Mouse (Mus musculus): ENCODE results near the gene Vcp. TPM values are rescaled to one million over a fixed set of nuclear protein-coding genes. Genes with fewer than 3 reads are reported as not detected.
"Not testable (repeated sequence)": the region's sequence is repeated elsewhere in the genome, so short reads cannot be mapped to it uniquely, and the experiment has no call there.

The Vcp gene
- 526 and 554 TPM in 2 replicates for polyA plus RNA-seq (2015; fragmentation: Nextera tagmentation; extraction: Ambion mirVana)

GRCm38 (mm10) chr4:43000141-43000986 lies at the start of gene Vcp:
Vcp (minus strand) TSS chr4:43000507.
- H3K4me3 ChIP-seq = peak within 1 kb of the TSS; percentile 98
- under 1% methylated on average over 49 of the region's 56 CpGs for WGBS
- ATAC-seq (ENCODE audit: low read depth) = peak; percentile 98
- H3K27ac ChIP-seq (replicated peaks) = peak within 1 kb of the TSS; percentile 99
- H3K4me1 ChIP-seq (replicated peaks) = peaks cover 33% of the 10 kb centered on the region
- H3K4me2 ChIP-seq = peak within 1 kb of the TSS; percentile 98
- H3K27me3 ChIP-seq, H3K9me3 ChIP-seq: not testable (repeated sequence)
- H3K36me3 ChIP-seq = peaks cover 24% of the 10 kb centered on the region
- H3K9ac ChIP-seq = peak within 1 kb of the TSS; percentile 98

GRCm38 (mm10) chr4:43047231-43047630 lies 46.9 kb upstream of the Vcp start:
- Histone ChIP-seq H3K27ac (replicated peaks) (no peak overlapping the region), H3K4me1 (replicated peaks) (peaks cover 32% of the 10 kb centered on the region), H3K4me2 (peak overlapping the region; percentile 72), H3K9me3 (no peaks in the 10 kb centered on the region), H3K36me3 (no peaks in the 10 kb centered on the region), H3K4me3 (no peak overlapping the region), H3K9ac (no peak overlapping the region), H3K27me3 (no peaks in the 10 kb centered on the region)
- no peak for ATAC-seq (ENCODE audit: low read depth)
- 9% methylated on average over 5 of the region's 5 CpGs for WGBS

- Histone ChIP-seq H3K4me3 (no peak overlapping the region), H3K4me1 (replicated peaks) (peaks cover 32% of the 10 kb centered on the region), H3K9me3 (no peaks in the 10 kb centered on the region), H3K27me3 (no peaks in the 10 kb centered on the region), H3K9ac (no peak overlapping the region; the same call in 1 of the 2 replicates), H3K4me2 (peak overlapping the region; percentile 72), H3K36me3 (no peaks in the 10 kb centered on the region), H3K27ac (replicated peaks) (no peak overlapping the region)
- 65% methylated on average over 5 of the region's 5 CpGs for WGBS
- ATAC-seq (ENCODE audit: low read depth) = no peak
Observed at GRCm38 (mm10) chr4:43046607-43047006, 46.3 kb upstream of the Vcp start.

- H3K27ac ChIP-seq (replicated peaks) = peak within 1 kb of the TSS; percentile 93
Observed at GRCm38 (mm10) chr4:43045659-43046302, 45.5 kb upstream of the Vcp start, which contains the start of gene Fam214b. Fam214b (minus strand) TSS chr4:43046220.

GRCm38 (mm10) chr4:43045285-43045658 lies 45.0 kb upstream of the Vcp start:
- 4% methylated on average over 13 of the region's 13 CpGs for WGBS
- no peaks in the 10 kb centered on the region for H3K9me3 ChIP-seq
- H3K4me1 ChIP-seq (replicated peaks) = peaks cover 40% of the 10 kb centered on the region
- H3K27ac ChIP-seq (replicated peaks) = peak overlapping the region; percentile 93
- no peaks in the 10 kb centered on the region for H3K36me3 ChIP-seq
- peak overlapping the region; percentile 72 for H3K4me2 ChIP-seq
- peak overlapping the region; percentile 75 for H3K9ac ChIP-seq
- peak; percentile 20 for ATAC-seq (ENCODE audit: low read depth)
- no peaks in the 10 kb centered on the region for H3K27me3 ChIP-seq
- peak overlapping the region; percentile 55 for H3K4me3 ChIP-seq

More at GRCm38 (mm10) chr4:43045659-43046302, 45.5 kb upstream of the Vcp start, which contains the start of gene Fam214b:
- Histone ChIP-seq H3K4me2 (peak within 1 kb of the TSS; percentile 72), H3K36me3 (no peaks in the 10 kb centered on the region), H3K4me3 (peak within 1 kb of the TSS; percentile 55), H3K9ac (peak within 1 kb of the TSS; percentile 75), H3K27me3 (no peaks in the 10 kb centered on the region), H3K4me1 (replicated peaks) (peaks cover 36% of the 10 kb centered on the region), H3K9me3 (no peaks in the 10 kb centered on the region)
- under 1% methylated on average over 33 of the region's 33 CpGs for WGBS
- ATAC-seq (ENCODE audit: low read depth) = peak; percentile 87

GRCm38 (mm10) chr4:43044673-43045072 lies 44.4 kb upstream of the Vcp start:
- ATAC-seq (ENCODE audit: low read depth) = no peak
- Histone ChIP-seq H3K9me3 (no peaks in the 10 kb centered on the region), H3K27me3 (no peaks in the 10 kb centered on the region), H3K4me2 (peak overlapping the region; percentile 72), H3K9ac (peak overlapping the region; percentile 75), H3K4me3 (peak overlapping the region; percentile 55), H3K27ac (replicated peaks) (peak overlapping the region; percentile 93), H3K4me1 (replicated peaks) (peaks cover 41% of the 10 kb centered on the region), H3K36me3 (no peaks in the 10 kb centered on the region)
- 10% methylated on average over 4 of the region's 4 CpGs for WGBS

- no peaks in the 10 kb centered on the region for H3K27me3 ChIP-seq
- H3K9me3 ChIP-seq = no peaks in the 10 kb centered on the region
- no peaks in the 10 kb centered on the region for H3K36me3 ChIP-seq
- H3K9ac ChIP-seq = peak overlapping the region; percentile 75
- H3K4me2 ChIP-seq = peak overlapping the region; percentile 72
- H3K27ac ChIP-seq (replicated peaks) = peak overlapping the region; percentile 93
- H3K4me3 ChIP-seq = peak overlapping the region; percentile 55
- ATAC-seq (ENCODE audit: low read depth) = peak; percentile 41
- WGBS = 11% methylated on average over 7 of the region's 7 CpGs
- H3K4me1 ChIP-seq (replicated peaks) = peaks cover 50% of the 10 kb centered on the region
Observed at GRCm38 (mm10) chr4:43043644-43044357, 43.5 kb upstream of the Vcp start.

GRCm38 (mm10) chr4:43040881-43041547 lies 40.7 kb upstream of the Vcp start:
- Histone ChIP-seq H3K4me3 (no peak overlapping the region), H3K9ac (no peak overlapping the region), H3K4me2 (no peak overlapping the region), H3K4me1 (replicated peaks) (peaks cover 61% of the 10 kb centered on the region), H3K36me3 (peaks cover 11% of the 10 kb centered on the region), H3K27ac (replicated peaks) (peak overlapping the region; percentile 65), H3K9me3 (no peaks in the 10 kb centered on the region), H3K27me3 (no peaks in the 10 kb centered on the region)
- WGBS = 60% methylated on average over 9 of the region's 9 CpGs
- ATAC-seq (ENCODE audit: low read depth) = no peak

- peaks cover 59% of the 10 kb centered on the region for H3K4me1 ChIP-seq (replicated peaks)
- peak overlapping the region; percentile 86 for H3K27ac ChIP-seq (replicated peaks)
- peak overlapping the region; percentile 95 for H3K4me2 ChIP-seq
- ATAC-seq (ENCODE audit: low read depth) = peak; percentile 96
- 0% methylated on average over 25 of the region's 25 CpGs for WGBS
- no peaks in the 10 kb centered on the region for H3K27me3 ChIP-seq
- peaks cover 19% of the 10 kb centered on the region for H3K36me3 ChIP-seq
- no peaks in the 10 kb centered on the region for H3K9me3 ChIP-seq
- H3K9ac ChIP-seq = peak overlapping the region; percentile 94
- H3K4me3 ChIP-seq = peak overlapping the region; percentile 81
Observed at GRCm38 (mm10) chr4:43040114-43040572, 39.8 kb upstream of the Vcp start.

GRCm38 (mm10) chr4:43039609-43040008 lies 39.3 kb upstream of the Vcp start:
- peak; percentile 34 for ATAC-seq (ENCODE audit: low read depth)
- peaks cover 54% of the 10 kb centered on the region for H3K4me1 ChIP-seq (replicated peaks)
- H3K36me3 ChIP-seq = peaks cover 25% of the 10 kb centered on the region
- WGBS = 6% methylated on average over 11 of the region's 11 CpGs
- H3K27me3 ChIP-seq = no peaks in the 10 kb centered on the region
- H3K27ac ChIP-seq (replicated peaks) = peak overlapping the region; percentile 86
- H3K4me3 ChIP-seq = peak overlapping the region; percentile 81
- peak overlapping the region; percentile 94 for H3K9ac ChIP-seq
- no peaks in the 10 kb centered on the region for H3K9me3 ChIP-seq
- H3K4me2 ChIP-seq = peak overlapping the region; percentile 95

Measured in neural tube, embryonic 13.5 days (tissue).